Mouse (Mus musculus): ENCODE measurements around the gene Cd200r1. TPM values are rescaled to one million over a fixed set of nuclear protein-coding genes. Genes with fewer than 3 reads are reported as not detected.
A peak's percentile ranks its signal among the peaks of the same experiment; 100 is the strongest.

Gene Cd200r1
- total RNA-seq (2014; fragmentation: Nextera tagmentation) = 2.2 and 4.4 TPM in 2 replicates
- 0.30 TPM in 1 of 2 replicates, not detected in the other for total RNA-seq (2017)

GRCm38 (mm10) chr16:44765555-44766319, at the start of gene Cd200r1:
Gene Cd200r1 (plus strand): TSS chr16:44765736.
- peak; percentile 81 for ATAC-seq (replicated peaks; ENCODE audit: low FRiP score, low TSS enrichment, poor library complexity, severe bottlenecking)

- peak; percentile 87 for ATAC-seq (replicated peaks; ENCODE audit: low FRiP score, low TSS enrichment, poor library complexity, severe bottlenecking)
Observed at GRCm38 (mm10) chr16:44716305-44717140, 49.0 kb upstream of the Cd200r1 start.

DNA sequence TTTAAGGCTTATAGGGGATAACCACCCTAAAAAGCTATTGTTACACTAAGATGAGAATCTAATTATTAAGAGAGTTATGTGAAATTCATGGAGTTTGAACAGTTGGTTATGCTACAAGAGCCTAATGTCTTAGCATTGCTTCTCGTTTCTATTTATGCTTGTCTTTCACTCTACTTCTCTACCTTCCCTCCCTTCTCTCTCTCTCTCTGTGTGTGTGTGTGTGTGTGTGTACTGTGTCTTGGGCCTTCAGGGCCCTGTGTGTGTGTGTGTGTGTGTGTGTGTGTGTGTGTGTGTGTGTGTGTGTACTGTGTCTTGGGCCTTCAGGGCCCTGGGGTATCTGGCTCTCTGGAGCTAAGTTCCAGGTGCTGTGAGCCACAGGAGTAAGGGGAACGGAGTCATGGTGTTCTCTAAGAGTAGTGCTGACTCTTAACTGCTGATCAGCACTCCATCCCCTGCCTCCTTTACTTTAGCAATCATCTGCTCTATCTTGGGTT, 48.3 kb upstream of the Cd200r1 start:
- no peak for ATAC-seq (replicated peaks; ENCODE audit: low FRiP score, low TSS enrichment, poor library complexity, severe bottlenecking)

DNA sequence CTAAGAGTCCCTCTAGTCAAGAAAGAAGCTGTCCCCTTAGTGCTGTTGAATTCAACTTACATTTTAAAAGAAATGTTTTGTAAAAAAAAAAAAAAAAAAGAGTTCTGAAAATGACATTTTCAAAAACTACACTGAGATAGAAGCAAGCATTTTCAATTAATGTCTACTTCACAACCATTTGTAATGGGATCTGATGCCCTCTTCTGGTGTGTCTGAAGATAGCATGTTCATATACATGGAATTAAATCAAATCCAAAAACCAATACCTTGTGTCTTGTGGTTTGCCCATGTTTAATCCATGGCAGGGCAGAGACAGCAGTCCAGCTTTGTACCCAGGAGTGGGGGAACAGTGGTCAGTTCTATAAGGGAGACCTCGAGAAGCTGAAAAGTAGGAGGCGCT, 47.7 kb upstream of the Cd200r1 start:
- ATAC-seq (replicated peaks; ENCODE audit: low FRiP score, low TSS enrichment, poor library complexity, severe bottlenecking) = no peak

GRCm38 (mm10) chr16:44719349-44719748, 46.2 kb upstream of the Cd200r1 start:
- no peak for ATAC-seq (replicated peaks; ENCODE audit: low FRiP score, low TSS enrichment, poor library complexity, severe bottlenecking)

DNA sequence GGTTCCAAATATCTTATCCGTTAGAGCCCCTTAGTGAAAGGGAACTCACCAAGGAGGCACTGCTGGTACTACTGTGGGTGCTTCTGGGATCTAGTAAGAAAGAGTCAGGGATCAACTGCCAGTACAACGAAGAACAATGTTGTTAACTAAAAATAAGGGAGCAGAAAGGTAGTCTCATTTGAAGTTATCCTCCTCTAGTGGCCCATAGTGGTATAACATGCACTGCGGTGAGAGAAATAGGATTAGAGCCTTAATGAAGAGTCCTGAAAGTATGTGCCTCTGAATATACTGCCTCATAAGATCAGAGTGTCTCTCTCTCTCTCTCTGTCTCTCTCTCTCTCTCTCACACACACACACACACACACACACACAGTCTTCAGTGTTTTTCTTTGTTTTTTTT, 45.0 kb upstream of the Cd200r1 start:
- no peak for ATAC-seq (replicated peaks; ENCODE audit: low FRiP score, low TSS enrichment, poor library complexity, severe bottlenecking)

DNA sequence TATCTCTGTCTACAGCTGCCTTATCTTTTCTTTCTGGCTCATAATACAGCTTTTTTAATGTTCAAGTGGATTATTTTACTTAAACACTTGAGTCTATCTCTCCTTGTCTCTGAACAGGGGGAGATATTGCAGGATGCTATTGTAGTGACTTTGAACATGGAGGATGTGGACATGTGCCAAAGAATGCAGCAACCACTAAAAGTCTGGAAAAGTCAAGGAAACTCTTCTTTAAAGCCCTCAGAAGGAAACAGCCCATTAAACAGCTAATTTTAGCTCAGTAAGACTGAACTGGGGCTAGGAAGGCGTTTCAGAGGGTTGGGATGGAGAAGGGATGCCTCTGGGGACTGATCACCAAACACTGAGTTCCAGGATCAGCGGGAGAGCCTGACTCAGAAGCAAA, 42.9 kb upstream of the Cd200r1 start:
- no peak for ATAC-seq (replicated peaks; ENCODE audit: low FRiP score, low TSS enrichment, poor library complexity, severe bottlenecking)

DNA sequence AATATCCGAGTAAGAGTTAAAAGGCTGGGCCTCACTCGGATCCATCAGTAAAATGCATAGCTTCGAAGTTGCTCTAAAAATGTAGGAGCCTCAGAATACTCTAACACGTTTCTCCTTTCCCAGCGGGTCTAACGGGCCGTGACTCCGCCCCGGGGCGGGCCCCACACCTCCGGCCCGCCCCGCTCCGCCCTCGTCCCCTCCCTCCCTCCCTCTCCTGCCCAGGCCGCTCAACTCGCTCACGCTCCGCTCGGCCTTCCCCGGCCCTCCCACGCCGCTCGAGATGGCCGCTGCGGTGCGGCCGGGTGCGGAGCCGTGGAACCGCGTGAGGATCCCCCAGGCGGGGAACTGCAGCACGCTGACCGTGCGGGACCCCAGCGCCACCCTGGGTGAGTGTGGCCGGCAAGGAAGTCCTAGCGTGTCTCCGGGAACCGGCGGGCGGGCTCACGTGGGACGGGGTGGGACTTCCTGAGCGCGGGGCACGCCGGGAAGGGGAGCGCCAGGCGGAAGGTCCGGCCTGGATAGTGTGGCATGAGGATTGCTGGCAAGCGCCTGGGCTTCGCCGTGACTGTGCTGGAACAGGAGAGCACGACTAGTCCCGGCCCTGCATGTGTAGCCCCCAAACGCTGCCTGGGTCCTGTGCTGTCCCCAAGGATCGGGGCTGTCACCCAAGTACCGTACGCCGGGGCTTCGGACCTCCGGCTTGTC, 41.3 kb upstream of the Cd200r1 start, which contains the start of gene Nepro:
Gene Nepro (plus strand): TSS at position 219 of the 705 bp plus-strand sequence.
- ATAC-seq (replicated peaks; ENCODE audit: low FRiP score, low TSS enrichment, poor library complexity, severe bottlenecking) = peak; percentile 80

DNA sequence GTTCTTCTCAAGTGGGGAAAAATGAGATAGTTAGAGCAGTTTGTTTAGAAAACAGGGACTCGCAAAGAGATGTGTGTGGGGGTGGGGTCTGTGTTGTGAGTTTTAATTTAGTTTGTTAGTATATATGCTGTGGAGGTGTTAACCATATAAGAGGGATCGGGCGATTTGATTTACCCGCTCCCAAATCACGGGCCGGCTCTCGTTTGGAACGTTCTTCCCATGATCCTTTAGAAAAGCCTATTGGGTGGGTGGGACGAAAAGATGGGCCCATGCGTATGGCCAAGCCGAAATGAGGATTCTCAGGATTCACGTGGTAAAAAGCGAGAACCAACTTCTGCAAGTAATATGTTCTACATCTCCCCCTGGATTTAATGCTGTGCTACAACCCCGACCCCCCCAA, 40.7 kb upstream of the Cd200r1 start:
- no peak for ATAC-seq (replicated peaks; ENCODE audit: low FRiP score, low TSS enrichment, poor library complexity, severe bottlenecking)

DNA sequence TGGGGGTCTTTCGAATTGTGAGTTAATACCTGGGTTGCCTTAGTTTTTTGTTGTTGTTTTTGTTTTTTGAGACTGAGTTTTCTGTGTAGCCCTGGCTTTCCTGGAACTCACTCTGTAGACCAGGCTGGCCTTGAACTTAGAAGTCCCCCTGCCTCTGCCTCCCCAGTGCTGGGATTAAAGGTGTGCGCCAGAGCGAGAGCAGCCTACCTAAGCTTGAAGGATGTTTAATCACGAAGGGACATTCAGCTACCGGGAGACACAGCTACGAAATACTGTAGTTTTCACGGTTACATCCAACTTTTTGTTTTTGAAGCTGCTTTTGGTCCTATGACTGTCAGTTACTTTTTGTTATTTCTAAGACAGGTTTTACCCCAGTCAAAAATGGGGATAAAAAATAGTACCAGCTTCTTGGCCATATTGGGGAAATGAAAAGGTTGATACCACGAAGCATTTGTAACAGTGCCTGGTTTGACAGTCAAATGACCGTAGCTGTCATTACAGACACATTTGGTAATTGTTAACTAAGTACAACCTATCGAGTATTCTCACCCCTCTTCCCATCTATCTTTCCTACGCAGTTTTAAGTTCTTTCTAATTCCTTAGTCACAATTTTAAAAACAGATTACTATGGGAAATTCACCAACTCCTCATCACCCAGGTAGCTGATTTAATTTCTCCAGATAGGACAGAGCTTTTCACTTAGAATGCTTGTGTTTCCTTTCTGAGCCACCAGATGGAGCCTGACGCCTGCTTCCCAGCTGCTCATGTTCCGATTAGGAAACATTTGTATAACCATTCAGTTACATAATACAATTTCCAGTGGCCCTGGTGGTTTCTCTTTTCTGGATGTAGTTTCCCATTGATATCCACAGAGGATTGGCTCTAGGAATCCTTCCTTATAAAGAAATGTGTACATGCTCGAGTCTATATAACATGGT, 40.0 kb upstream of the Cd200r1 start:
- ATAC-seq (replicated peaks; ENCODE audit: low FRiP score, low TSS enrichment, poor library complexity, severe bottlenecking) = peak; percentile 54

DNA sequence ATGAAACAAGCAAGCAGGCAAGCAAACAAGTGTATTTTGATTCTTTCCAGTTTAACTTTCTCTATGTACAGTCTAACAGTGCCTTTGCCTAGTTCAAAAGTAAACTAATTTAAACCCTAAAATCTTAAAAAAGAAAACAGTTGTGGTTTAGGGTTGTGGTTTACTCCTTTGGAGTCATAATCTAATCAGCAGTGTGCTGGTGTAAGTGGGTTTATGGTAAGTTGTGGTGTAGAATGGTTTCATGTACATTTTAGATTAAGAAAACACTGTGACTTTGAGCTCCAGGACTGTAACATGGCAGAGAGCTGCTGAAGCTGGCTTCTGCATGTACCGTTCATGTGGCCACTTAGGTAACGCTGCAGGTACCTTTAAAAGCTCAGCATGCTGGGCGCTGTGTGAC, 38.0 kb upstream of the Cd200r1 start:
- peak; percentile 64 for ATAC-seq (replicated peaks; ENCODE audit: low FRiP score, low TSS enrichment, poor library complexity, severe bottlenecking)

DNA sequence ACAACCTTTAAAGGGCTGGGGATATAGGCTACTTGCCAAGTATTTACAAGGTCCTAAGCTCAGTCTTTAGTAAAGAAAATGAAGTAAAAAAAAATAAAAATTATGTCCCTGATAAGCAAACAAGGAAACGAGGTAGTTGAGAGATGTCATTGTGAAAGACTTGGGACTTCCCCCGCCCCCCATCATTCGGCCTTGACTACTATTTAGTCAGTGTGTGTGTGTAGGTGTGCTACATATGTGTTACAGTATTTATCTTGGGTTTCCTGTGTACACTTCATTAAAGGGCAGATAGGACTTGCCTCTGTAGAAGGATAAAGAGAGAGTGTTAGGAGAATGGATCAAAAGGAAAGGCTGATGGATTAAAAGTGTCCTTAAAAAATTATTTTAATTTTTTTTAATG, 31.5 kb upstream of the Cd200r1 start:
- ATAC-seq (replicated peaks; ENCODE audit: low FRiP score, low TSS enrichment, poor library complexity, severe bottlenecking) = no peak

DNA sequence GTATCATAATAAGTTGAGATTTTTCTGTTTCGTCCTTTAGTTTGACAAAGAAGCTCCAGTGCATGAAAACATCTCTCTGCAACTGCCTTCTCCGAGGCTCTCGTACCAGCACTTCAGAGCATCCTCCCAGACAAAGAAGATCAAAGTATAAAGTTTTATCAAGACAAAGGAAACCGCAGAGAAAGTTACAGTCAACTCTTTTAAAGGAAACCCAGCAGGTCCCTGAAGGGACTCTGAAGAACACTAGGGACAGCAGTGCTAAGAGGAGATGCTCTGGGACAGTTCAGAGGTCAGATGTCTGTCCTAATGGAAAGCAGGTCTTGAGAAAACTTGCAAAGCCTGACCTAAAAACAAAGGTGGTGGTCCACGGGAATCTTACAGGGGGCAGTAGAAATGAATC, 29.9 kb upstream of the Cd200r1 start:
- ATAC-seq (replicated peaks; ENCODE audit: low FRiP score, low TSS enrichment, poor library complexity, severe bottlenecking) = no peak

DNA sequence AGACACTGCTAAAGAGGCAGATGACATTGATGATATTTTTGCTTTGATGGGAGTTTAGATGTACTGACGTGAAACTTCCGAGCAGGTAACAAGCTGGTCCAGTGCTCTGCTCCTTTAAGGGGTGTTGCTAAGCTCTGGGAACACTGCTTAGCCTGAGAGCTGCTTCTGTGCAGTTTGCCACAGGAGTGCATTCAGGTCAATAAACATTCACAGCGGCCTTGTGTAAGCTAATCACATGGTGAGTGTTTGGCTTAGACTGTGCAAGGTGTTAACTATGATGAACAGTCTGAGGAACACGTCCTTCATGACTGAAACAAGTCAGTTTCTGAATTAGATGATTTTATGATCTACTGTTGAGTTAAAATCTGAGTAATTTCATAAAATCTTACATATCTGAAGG, 29.4 kb upstream of the Cd200r1 start:
- no peak for ATAC-seq (replicated peaks; ENCODE audit: low FRiP score, low TSS enrichment, poor library complexity, severe bottlenecking)

DNA sequence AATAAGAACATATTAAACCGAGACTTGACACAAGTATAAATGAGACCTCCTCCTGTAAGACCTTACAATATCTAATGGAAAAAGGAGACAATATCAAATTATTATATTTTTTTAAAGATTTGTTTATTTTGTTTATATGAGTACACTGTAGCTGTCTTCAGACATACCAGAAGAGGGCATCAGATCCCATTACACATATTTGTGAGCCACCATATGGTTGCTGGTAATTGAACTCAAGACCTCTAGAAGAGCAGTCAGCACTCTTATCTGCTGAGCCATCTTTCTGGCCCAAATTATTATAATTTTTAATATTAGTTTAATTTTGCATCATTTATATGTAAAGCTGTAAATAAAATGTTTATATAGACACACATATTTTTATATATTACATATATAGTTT, 22.8 kb upstream of the Cd200r1 start:
- no peak for ATAC-seq (replicated peaks; ENCODE audit: low FRiP score, low TSS enrichment, poor library complexity, severe bottlenecking)

- peak; percentile 39 for ATAC-seq (replicated peaks; ENCODE audit: low FRiP score, low TSS enrichment, poor library complexity, severe bottlenecking)
Observed at GRCm38 (mm10) chr16:44745471-44745865, 20.1 kb upstream of the Cd200r1 start.

GRCm38 (mm10) chr16:44745866-44746562, 19.5 kb upstream of the Cd200r1 start, which contains the start of gene Gtpbp8:
Gene Gtpbp8 (minus strand): TSS chr16:44746363.
- ATAC-seq (replicated peaks; ENCODE audit: low FRiP score, low TSS enrichment, poor library complexity, severe bottlenecking) = peak; percentile 92

GRCm38 (mm10) chr16:44748007-44748406, 17.5 kb upstream of the Cd200r1 start:
- no peak for ATAC-seq (replicated peaks; ENCODE audit: low FRiP score, low TSS enrichment, poor library complexity, severe bottlenecking)

All from megakaryocyte-erythroid progenitor cell, adult 5-6 weeks (primary cell).